Mouse (Mus musculus) heart, embryonic 15.5 days (tissue): Measurements from ENCODE around the gene Cd5. TPM values are rescaled to one million over a fixed set of nuclear protein-coding genes. Genes with fewer than 3 reads are reported as not detected.

Experiments used
- ATAC-seq: fragments of 200-750 bp; cut with Nextera tagmentation; replicated peaks from 2 replicates; pipeline ENCODE4 v1.8.0; 2017; ENCODE audit warnings: low read depth, moderate TSS enrichment; ENCODE audit not compliant: insufficient number of reproducible peaks, insufficient read depth, low FRiP score
- H3K27ac ChIP-seq: fragments of 300-500 bp; sonication (generic); 2 replicates; pipeline ENCODE4 v1.5.1; 2015; ENCODE audit warnings: mild to moderate bottlenecking, inconsistent platforms
- H3K27me3 ChIP-seq: fragments of 300-500 bp; sonication (generic); 2 replicates; pipeline ENCODE4 v1.6.1; 2015; ENCODE audit warnings: inconsistent platforms
- H3K36me3 ChIP-seq: fragments of 300-500 bp; sonication (generic); 2 replicates; pipeline ENCODE4 v1.6.1; 2015; ENCODE audit warnings: mild to moderate bottlenecking, inconsistent platforms
- H3K4me1 ChIP-seq: fragments of 300-500 bp; sonication (generic); replicated peaks from 2 replicates; pipeline ENCODE4 v1.6.1; 2015; ENCODE audit warnings: inconsistent platforms
- H3K4me2 ChIP-seq: fragments of 300-500 bp; sonication (generic); 2 replicates; pipeline ENCODE4 v1.6.1; 2015; ENCODE audit warnings: inconsistent platforms, mild to moderate bottlenecking, moderate library complexity
- H3K4me3 ChIP-seq: fragments of 300-500 bp; sonication (generic); 2 replicates; pipeline ENCODE4 v1.5.1; 2015; ENCODE audit warnings: mild to moderate bottlenecking, inconsistent platforms
- H3K9ac ChIP-seq: fragments of 300-500 bp; sonication (generic); 2 replicates; pipeline ENCODE4 v1.6.1; 2015; ENCODE audit warnings: mild to moderate bottlenecking, inconsistent platforms
- H3K9me3 ChIP-seq: fragments of 300-500 bp; sonication (generic); replicated peaks from 2 replicates; pipeline ENCODE4 v1.6.1; 2016; ENCODE audit warnings: inconsistent platforms
- WGBS: fragments of 180-500 bp; shearing (Covaris S2); methylation state at CpG from one replicate; pipeline ENCODE4 v1.1.7; 2015; ENCODE audit warnings: mixed read lengths; 5-methylcytosine and 5-hydroxymethylcytosine counted together
- polyA plus RNA-seq: library from polyadenylated mRNA; unstranded; fragments of >200 nt; fragmentation: Nextera tagmentation; extraction: Ambion mirVana; gene quantifications from 2 replicates; pipeline ENCODE4 v1.2.1, GENCODE M21; 2015

Cd5 gene
- polyA plus RNA-seq, 1 experiment from 2014 or later, result 0.53 TPM

DNA sequence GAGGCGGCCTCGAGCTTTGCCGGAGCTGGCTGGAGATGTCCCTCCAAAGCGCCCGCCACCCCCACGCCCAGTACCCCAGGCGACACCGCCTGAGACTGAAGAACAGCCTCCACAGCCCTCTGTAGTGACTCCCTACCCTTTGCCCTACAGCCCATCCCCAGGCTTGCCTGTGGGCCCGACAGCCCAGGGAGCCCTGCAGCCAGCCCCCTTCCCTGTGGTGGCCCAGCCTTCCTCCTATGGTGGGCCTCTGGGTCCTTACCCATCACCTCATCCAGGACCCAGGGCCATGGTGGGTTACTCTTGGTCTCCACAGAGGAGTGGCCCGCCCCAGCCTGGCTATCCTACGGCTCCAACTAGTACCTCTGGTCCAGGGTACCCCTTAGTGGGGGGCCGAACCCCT lies 26.2 kb downstream of the Cd5 start:
- H3K4me1 ChIP-seq, result peaks cover 26% of the 10 kb centered on the region
- peaks cover 38% of the 10 kb centered on the region for H3K36me3 ChIP-seq
- no peak overlapping the region for H3K9ac ChIP-seq
- no peaks in the 10 kb centered on the region for H3K27me3 ChIP-seq
- no peak overlapping the region for H3K4me2 ChIP-seq
- H3K4me3 ChIP-seq, result no peak overlapping the region
- no peak for ATAC-seq
- H3K9me3 ChIP-seq, result no peaks in the 10 kb centered on the region
- H3K27ac ChIP-seq, result no peak overlapping the region
- WGBS, result 91% methylated on average over 12 of the region's 12 CpGs

DNA sequence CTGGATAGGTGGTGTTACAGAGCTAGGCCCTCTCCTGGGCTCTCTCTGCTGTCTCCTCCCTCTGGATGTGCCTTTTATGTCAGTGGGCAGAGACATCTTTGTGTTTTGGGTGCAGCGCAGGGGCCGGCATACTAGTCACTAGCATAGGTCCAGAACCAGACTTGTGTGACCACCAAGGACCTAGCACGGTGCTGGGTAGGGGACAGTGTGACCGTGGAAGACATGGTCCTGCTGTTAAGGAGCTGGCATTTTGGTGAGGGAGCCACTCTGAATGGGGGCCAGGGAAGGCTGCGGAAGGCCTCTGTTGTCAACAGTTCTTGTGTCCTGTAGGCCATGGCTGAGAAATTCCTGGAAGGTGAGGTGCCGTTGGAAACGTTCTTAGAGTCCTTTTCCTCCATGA lies 26.6 kb downstream of the Cd5 start:
- H3K27ac ChIP-seq, result no peak overlapping the region

DNA sequence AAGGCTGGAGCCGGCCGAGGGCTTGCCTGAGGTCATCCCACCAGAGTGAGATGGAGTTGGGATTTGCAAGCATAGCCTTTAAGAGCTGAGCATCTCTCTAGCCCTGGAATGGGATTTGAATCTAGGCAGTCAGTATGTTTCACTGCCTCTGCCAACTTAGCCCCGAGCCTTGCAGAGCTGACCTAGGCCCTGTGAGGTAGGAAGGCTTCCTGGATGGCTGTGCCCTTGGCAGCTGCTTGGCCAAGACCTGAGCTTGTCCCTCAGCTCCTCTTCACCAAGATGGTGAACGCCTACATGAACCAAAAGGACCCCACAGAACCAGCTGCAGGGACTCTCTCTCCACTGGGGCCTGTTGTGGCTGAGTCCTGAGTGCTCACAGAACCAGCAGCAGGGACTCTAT lies 28.1 kb downstream of the Cd5 start:
- WGBS, result 85% methylated on average over 4 of the region's 4 CpGs
- H3K4me3 ChIP-seq, result no peak overlapping the region
- H3K27ac ChIP-seq, result peak overlapping the region; percentile 89; the same call in 1 of the 2 replicates
- no peak overlapping the region for H3K4me2 ChIP-seq
- no peak overlapping the region for H3K9ac ChIP-seq
- peaks cover 42% of the 10 kb centered on the region for H3K36me3 ChIP-seq
- no peaks in the 10 kb centered on the region for H3K9me3 ChIP-seq
- peaks cover 35% of the 10 kb centered on the region for H3K4me1 ChIP-seq
- no peaks in the 10 kb centered on the region for H3K27me3 ChIP-seq
- ATAC-seq, result no peak

More for the DNA sequence above, 26.6 kb downstream of the Cd5 start:
- Histone ChIP-seq H3K4me2 (no peak overlapping the region), H3K4me3 (no peak overlapping the region), H3K27me3 (no peaks in the 10 kb centered on the region), H3K4me1 (peaks cover 27% of the 10 kb centered on the region), H3K9ac (no peak overlapping the region), H3K9me3 (no peaks in the 10 kb centered on the region), H3K36me3 (peaks cover 38% of the 10 kb centered on the region)
- 95% methylated on average over 7 of the region's 7 CpGs for WGBS
- no peak for ATAC-seq

DNA sequence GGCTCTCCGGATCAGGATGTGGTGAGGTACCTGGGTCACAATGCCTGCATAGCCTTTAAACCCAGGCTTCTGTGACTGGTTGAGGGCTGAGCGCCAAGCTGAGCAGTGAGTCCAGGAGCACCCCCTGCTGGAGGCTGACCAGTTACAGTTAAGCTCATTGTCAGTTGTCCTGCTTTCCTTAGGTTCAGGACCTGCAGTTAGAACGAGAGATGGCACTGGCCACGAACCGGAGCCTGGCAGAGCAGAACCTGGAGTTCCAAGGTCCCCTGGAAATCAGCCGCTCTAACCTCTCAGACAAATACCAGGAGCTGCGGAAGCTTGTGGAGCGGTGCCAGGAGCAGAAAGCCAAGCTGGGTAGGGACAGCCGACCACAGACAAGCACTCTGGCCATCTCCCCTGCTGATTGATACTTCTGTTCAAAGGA lies 28.7 kb downstream of the Cd5 start:
- H3K27ac ChIP-seq, result peak overlapping the region; percentile 89
- WGBS, result 54% methylated on average over 9 of the region's 9 CpGs
- H3K4me1 ChIP-seq, result peaks cover 41% of the 10 kb centered on the region
- H3K9me3 ChIP-seq, result no peaks in the 10 kb centered on the region
- peaks cover 42% of the 10 kb centered on the region for H3K36me3 ChIP-seq
- peak; percentile 29; the same call in 1 of the 2 replicates for ATAC-seq
- H3K9ac ChIP-seq, result peak overlapping the region; percentile 22
- no peak overlapping the region for H3K4me2 ChIP-seq
- H3K4me3 ChIP-seq, result no peak overlapping the region
- H3K27me3 ChIP-seq, result no peaks in the 10 kb centered on the region

DNA sequence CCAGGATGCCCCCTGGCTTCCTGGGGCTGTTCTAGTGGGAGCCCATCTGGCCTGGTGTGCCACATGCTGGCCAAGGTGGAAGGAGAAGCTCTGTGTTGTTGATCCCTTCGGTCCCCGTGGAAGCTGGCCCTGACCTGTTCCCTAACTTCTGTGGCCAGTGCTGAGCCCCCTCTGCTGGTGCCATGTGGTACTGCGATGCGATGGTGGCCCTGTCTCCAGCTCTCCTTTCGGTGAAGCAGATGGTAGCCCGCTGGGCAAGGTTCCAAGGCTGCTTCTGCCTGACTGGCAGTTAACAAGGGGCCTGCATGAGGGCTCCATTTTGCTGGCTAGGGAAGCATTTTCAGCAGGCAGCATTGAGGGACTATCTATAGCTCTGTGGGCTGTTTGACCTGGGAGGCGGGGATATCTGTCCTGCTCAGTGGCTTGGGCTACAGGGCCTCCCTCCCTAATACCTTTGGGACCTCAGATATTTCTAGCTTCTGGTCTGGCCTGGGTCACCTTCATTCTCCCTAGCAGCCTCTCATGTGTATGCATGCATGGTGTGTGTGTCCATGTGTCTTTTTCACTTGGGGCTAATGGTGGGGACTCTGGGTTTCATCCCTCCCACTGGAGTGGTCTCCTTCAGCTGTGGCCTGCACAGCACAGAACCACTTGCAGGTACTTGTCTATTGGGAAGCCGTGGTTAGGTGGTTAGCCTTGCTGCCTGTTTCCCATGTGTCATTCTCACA lies 29.3 kb downstream of the Cd5 start:
- peak overlapping the region; percentile 89 for H3K27ac ChIP-seq
- H3K9me3 ChIP-seq, result no peaks in the 10 kb centered on the region
- peaks cover 42% of the 10 kb centered on the region for H3K36me3 ChIP-seq
- no peak overlapping the region for H3K4me3 ChIP-seq
- no peak overlapping the region for H3K9ac ChIP-seq
- H3K27me3 ChIP-seq, result no peaks in the 10 kb centered on the region
- peak; percentile 86 for ATAC-seq
- peaks cover 47% of the 10 kb centered on the region for H3K4me1 ChIP-seq
- 11% methylated on average over 8 of the region's 8 CpGs for WGBS
- no peak overlapping the region for H3K4me2 ChIP-seq

DNA sequence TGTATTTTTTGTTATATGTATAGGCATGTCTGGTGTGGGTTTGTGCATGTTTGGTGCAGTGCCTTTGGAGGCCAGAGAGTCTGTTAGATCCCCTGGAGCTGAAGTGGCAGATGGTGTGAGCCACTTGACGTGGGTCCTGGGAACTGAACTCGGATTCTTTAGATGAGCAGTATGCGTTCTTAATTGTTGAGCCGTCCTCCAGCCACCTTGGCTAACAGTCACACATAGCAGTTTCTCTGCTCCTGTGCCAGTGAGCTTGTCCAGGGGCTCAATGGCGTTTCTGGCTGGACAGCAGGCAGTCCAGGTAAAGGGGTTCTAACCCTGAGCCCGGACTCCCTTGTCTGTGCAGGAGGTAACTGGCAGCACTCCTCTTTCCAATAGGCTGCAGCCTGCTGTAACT lies 29.9 kb downstream of the Cd5 start:
- H3K4me1 ChIP-seq, result peaks cover 47% of the 10 kb centered on the region
- H3K9me3 ChIP-seq, result no peaks in the 10 kb centered on the region
- no peak overlapping the region for H3K4me3 ChIP-seq
- peaks cover 36% of the 10 kb centered on the region for H3K36me3 ChIP-seq
- no peak overlapping the region for H3K4me2 ChIP-seq
- H3K27ac ChIP-seq, result peak overlapping the region; percentile 89
- no peak for ATAC-seq
- H3K27me3 ChIP-seq, result no peaks in the 10 kb centered on the region
- no peak overlapping the region for H3K9ac ChIP-seq
- 73% methylated on average over 6 of the region's 6 CpGs for whole genome bisulfite sequencing

DNA sequence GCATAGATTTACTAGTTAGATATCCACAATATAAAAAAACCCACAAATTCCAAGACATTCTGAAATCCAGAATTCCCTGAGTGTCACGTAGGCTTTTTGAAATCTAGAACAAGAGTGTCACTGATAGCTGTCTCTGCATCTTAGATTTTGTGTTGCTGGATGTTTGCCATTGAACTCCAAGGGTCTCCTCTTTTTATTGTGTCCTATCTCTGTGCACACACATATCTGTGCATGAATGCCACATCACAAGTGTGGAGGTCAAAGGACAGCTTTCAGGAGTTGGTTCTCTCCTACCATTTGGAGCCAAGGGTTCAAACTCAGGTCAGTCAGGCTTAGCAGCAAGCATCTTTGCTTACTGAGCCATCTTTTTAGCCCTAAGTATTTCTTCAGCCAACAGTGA lies 30.9 kb downstream of the Cd5 start:
- 83% methylated on average over 1 of the region's 1 CpGs for WGBS

DNA sequence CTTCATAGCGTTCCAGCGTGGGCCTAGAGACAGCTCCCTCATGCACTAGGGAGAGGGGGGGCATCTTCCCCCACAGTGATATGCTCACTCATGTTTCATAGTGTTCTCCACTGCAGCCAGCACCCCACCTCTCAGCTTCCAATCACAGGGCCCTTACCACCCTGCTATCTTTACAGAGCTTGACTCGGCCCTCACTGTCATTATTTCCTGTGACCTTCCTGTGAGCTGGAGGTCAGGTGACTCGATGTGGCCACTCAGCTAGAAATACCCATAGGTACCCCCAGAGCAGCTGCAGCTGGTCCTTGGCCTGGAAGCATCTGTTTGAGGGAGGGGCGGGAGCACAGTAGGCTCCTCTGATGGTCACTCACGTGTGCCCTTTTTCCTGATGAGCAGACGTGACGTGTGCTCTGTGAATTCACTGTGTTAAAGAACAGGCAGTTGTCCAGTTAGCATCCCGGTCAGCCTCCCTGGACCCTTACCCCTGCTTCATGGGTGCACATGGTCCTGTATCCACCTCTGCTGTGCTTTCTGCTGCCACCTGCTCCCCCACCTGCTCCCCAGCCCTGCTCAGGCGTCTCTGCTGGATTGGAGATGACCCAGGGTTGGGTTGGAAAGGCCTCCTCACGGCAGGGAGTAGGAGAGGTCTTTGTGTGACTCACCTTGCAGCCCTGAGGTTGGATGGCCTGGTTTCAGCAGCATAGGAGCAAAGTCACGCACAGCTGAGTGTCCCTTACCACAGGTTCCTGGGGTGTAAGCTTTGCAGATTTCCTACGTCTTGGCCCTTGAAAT lies 31.5 kb downstream of the Cd5 start:
- H3K4me2 ChIP-seq, result no peak overlapping the region
- no peaks in the 10 kb centered on the region for H3K27me3 ChIP-seq
- H3K9me3 ChIP-seq, result no peaks in the 10 kb centered on the region
- no peak overlapping the region for H3K4me3 ChIP-seq
- H3K36me3 ChIP-seq, result peaks cover 20% of the 10 kb centered on the region
- peaks cover 54% of the 10 kb centered on the region for H3K4me1 ChIP-seq
- no peak overlapping the region for H3K9ac ChIP-seq
- H3K27ac ChIP-seq, result no peak overlapping the region
- ATAC-seq, result no peak
- 69% methylated on average over 13 of the region's 13 CpGs for WGBS

More for the DNA sequence above, 30.9 kb downstream of the Cd5 start:
- Histone ChIP-seq H3K9me3 (no peaks in the 10 kb centered on the region), H3K27me3 (no peaks in the 10 kb centered on the region), H3K4me2 (no peak overlapping the region), H3K4me3 (no peak overlapping the region), H3K36me3 (peaks cover 26% of the 10 kb centered on the region), H3K9ac (no peak overlapping the region), H3K4me1 (peaks cover 49% of the 10 kb centered on the region), H3K27ac (0 out of 2 replicates have a peak overlapping the region, but pooled peaks have one; percentile 89)
- ATAC-seq, result no peak

DNA sequence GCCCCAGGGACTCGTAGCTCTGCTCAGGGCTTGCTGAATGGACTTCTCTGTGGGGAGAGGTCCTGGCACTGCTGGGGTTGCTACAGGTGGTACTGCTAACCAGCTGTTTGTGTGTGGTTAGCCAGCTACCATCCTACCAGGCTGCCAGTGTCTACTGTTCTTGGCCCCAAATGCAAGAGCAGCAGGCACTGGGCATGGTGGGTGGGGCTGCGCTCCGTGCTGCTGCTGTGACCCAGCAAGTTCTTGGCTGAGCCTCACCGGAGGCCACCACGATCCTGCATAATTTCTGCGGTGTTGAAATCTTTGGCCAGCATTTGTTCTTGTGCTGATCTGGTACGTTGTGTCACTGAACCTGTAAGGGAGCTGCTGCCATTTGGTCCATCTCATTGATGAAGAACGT lies 35.3 kb downstream of the Cd5 start:
- no peak overlapping the region for H3K9ac ChIP-seq
- no peaks in the 10 kb centered on the region for H3K9me3 ChIP-seq
- H3K4me3 ChIP-seq, result no peak overlapping the region
- peaks cover 5% of the 10 kb centered on the region; the same call in 1 of the 2 replicates for H3K36me3 ChIP-seq
- H3K27ac ChIP-seq, result no peak overlapping the region
- WGBS, result 82% methylated on average over 8 of the region's 8 CpGs
- no peaks in the 10 kb centered on the region for H3K27me3 ChIP-seq
- no peak for ATAC-seq
- H3K4me2 ChIP-seq, result no peak overlapping the region
- H3K4me1 ChIP-seq, result peaks cover 64% of the 10 kb centered on the region

DNA sequence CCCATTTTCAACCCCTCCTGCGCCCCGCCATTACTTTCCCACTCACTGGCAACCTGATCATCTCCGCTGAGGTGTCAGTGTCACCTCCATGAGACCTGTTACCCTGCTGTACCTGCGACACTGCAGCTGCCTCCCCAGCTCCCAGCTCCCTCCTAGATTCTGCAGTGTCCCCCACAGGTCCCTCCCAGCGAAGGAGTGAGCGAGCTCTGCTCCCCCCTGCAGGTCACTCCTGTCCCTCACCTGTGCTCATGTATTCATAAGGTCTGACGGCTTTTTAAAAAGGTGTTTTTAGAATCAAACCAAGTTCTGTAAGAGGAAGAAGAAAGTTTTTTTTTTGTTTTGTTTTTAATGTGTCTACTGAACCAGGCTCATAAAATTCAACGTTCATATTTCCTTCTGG lies 36.7 kb downstream of the Cd5 start:
- Histone ChIP-seq H3K4me2 (no peak overlapping the region), H3K27me3 (no peaks in the 10 kb centered on the region), H3K4me1 (peaks cover 73% of the 10 kb centered on the region), H3K4me3 (no peak overlapping the region), H3K9me3 (no peaks in the 10 kb centered on the region), H3K9ac (no peak overlapping the region), H3K36me3 (0 out of 2 replicates have a peak, but pooled peaks cover 5% of the 10 kb centered on the region), H3K27ac (no peak overlapping the region)
- ATAC-seq, result no peak
- 78% methylated on average over 8 of the region's 8 CpGs for WGBS

DNA sequence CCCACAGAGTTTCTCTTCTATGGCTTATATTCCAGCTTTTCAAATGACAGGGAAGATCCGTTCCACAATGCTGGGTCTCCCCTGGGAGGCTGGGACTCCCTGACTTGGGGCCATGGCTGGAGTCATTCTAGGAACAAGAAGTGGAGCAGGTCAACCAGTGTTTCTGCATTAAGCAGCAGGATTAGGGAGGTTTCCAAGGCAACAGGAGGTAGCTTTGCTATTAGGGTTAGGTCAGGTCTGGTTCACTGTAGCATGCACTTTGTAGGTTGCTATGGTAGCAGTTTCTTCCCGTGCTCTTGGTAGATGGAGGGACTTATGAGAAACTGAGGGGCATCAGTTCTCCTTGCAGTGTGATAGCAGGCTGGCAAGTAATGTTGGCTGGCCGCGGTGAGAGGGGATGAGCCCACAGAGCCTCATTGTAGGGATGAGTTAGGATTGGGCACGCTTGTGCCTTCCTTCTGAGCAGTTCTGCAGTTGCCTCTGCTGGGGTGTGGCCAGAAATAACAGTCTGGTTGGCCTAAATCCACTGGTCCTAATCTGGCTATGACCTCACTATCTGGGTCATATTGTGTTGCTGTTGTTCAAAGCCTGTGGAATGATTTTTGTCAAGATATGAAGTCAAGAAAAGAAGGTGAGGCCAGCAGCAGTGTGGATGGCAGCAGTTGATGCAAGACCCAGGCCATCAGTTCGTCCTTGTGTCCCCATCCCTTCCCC lies 37.6 kb downstream of the Cd5 start:
- 65% methylated on average over 6 of the region's 6 CpGs for WGBS
- H3K9ac ChIP-seq, result no peak overlapping the region
- H3K9me3 ChIP-seq, result no peaks in the 10 kb centered on the region
- H3K27ac ChIP-seq, result no peak overlapping the region
- H3K27me3 ChIP-seq, result no peaks in the 10 kb centered on the region
- no peak overlapping the region for H3K4me2 ChIP-seq
- 0 out of 2 replicates have a peak, but pooled peaks have one; percentile 21 for ATAC-seq
- no peak overlapping the region for H3K4me3 ChIP-seq
- H3K4me1 ChIP-seq, result peaks cover 70% of the 10 kb centered on the region
- no peaks in the 10 kb centered on the region for H3K36me3 ChIP-seq
